Mouse (Mus musculus): Measurements from ENCODE around the gene Sucnr1.

DNA sequence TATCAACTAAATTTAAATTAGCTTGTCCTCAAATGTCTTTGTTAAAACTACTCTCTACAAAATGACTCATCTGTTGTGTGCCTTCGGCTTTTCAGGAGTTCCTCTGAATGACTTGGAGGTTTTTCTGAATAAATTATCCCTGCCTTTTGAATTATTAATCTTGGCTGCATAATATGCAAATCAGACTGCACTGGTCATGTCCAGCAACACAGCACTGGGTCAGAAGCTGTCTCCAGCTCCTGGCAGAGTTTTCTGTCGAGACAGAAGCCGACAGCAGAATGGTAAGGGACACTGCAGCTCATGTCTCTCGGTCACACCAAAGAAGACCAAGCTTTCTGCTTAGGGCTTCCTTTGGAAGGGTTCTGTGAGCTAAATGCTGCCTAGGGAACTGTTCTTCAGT lies at the start of gene Sucnr1:
- TF ChIP-seq POLR2A (IDR thresholded peaks at IDR 0.05; ENCODE audit: insufficient read depth, low read depth, low read length) (no peak), CTCF (IDR thresholded peaks at IDR 0.05; ENCODE audit: insufficient read depth, low read depth, low read length) (no peak)
